ENCODE assay signal across 30 mouse cellular contexts in the genomic region with DNA sequence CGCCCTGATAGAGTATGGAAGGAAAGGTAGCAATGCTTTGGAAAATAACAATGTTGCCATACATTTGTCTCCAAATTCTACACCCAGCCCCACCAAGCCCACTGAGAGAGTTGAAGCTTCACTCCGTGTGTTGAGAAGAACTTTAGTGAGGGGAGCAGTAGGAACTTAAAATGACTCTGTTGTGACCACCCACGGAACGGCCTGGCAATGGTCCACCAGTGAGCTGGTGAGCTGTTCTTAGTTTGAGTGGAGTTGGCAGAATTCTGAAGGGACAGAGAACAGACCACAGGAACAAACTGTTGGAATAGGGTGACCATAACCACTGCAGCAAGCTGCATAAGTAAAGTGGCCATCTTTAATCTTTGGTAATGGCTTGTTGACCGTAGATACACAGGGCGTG. TPM values are rescaled to one million over a fixed set of nuclear protein-coding genes. Genes with fewer than 3 reads are reported as not detected.
"Had no signal": no experiment of that assay in that cellular context is flagged by ENCODE, and none has a peak within 500 bp of the region (broad histone marks: within the 10 kb centered on the region; RNA-seq: fewer than 3 reads in every experiment).

No protein-coding gene starts in this region.

- H3K4me3 ChIP-seq: heart, embryonic 13.5 days; heart, embryonic 15.5 days; hindbrain, embryonic 13.5 days; hindbrain, embryonic 15.5 days; kidney, embryonic 15.5 days; left cerebral cortex, adult 2 months; limb, embryonic 10.5 days; limb, embryonic 12.5 days; liver, embryonic 13.5 days had no signal

- DNase-seq: gastrocnemius, postnatal 14 days; gastrocnemius, postnatal 36 days; heart, adult 18-20 months; heart, postnatal 14 days; heart, postnatal 36 days; kidney, adult 11 months; kidney, adult 2 months; kidney, adult 9 months; kidney, postnatal 14 days; kidney, postnatal 36 days; liver; liver, embryonic 13.5 days had no signal

- H3K27ac ChIP-seq: heart, embryonic 13.5 days; heart, embryonic 15.5 days; hindbrain, embryonic 13.5 days; hindbrain, embryonic 15.5 days; hindbrain, postnatal 0 days; kidney, embryonic 15.5 days; kidney, postnatal 0 days; left cerebral cortex, adult 2 months; limb, embryonic 10.5 days; limb, embryonic 12.5 days; liver, embryonic 13.5 days had no signal

RNA-seq across cellular contexts. Expression of gene 9630041A04Rik, which starts 7.0 kb away (rescaled TPM):
- total RNA-seq: gastrocnemius, adult 18-20 months; gastrocnemius, adult 8-10 months; gastrocnemius, postnatal 14 days; gastrocnemius, postnatal 36 days; heart, adult 18-20 months; heart, postnatal 14 days; heart, postnatal 36 days; hematopoietic stem cell, adult 5-6 weeks; hindbrain, postnatal 0 days; layer of hippocampus, adult 18-20 months; layer of hippocampus, postnatal 10 days; layer of hippocampus, postnatal 25 days; left cerebral cortex, adult 2 months; left cerebral cortex, postnatal 10 days; left cerebral cortex, postnatal 25 days had no signal
